Mouse (Mus musculus) cerebellum, adult 2 months (tissue): ENCODE results near the gene Fbxl17.

Source experiments
- CTCF ChIP-seq: fragments of 200-500 bp; IDR thresholded peaks from 2 replicates; pipeline ENCODE4 v1.5.1; 2011; ENCODE audit warnings: low read depth, mild to moderate bottlenecking, control low read depth, low read length, moderate library complexity, borderline replicate concordance; ENCODE audit not compliant: insufficient read depth
- POLR2A ChIP-seq: fragments of 200-500 bp; IDR thresholded peaks from 2 replicates; pipeline ENCODE4 v1.6.1; 2011; ENCODE audit warnings: low read length, control low read depth, borderline replicate concordance; ENCODE audit not compliant: insufficient read depth

DNA sequence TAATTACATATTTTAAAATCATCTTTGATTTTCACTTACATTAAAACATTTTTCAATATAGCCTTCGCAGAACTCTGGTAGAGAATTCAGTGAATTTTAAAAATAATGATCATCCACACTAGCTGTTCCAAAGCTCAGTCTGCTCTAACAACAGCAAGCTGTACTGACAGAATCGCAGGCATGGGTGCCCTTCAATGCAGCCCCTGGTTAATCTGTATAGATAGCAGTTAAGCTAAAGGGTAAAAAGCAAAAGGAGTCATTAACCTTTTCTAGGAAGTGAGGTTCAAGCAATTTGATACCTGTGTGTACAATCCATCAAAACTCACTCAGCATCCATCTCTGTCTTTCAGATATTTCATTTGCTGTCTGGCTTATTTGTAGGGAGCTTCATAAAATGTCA lies 273.4 kb downstream of the Fbxl17 start:
- no peak for TF ChIP-seq POLR2A
- TF ChIP-seq CTCF, result no peak
